Mouse (Mus musculus) MEL (cell line): ENCODE results near the gene Il10ra. TPM values are rescaled to one million over a fixed set of nuclear protein-coding genes. Genes with fewer than 3 reads are reported as not detected.

Experiments
- DNase-seq: peaks from one replicate; pipeline ENCODE4 v3.0.0; 2011; ENCODE audit warnings: low read depth, low spot score
- H3K27ac ChIP-seq: 2 replicates; pipeline ENCODE4 v1.5.1; 2012; ENCODE audit warnings: low read depth, mild to moderate bottlenecking, control low read depth, low read length, moderate library complexity; ENCODE audit not compliant: control insufficient read depth
- H3K27me3 ChIP-seq, 2 experiments: fragments of 150-350 bp in 1 of 2; sonication (generic) in 1 of 2; 2 replicates each; pipeline ENCODE4 v1.6.1; 2012; ENCODE audit warnings: low read length in 2 of 2, mild to moderate bottlenecking in 2 of 2, improper control_type of control experiment in 1 of 2, moderate library complexity in 1 of 2; ENCODE audit not compliant: insufficient read depth in 2 of 2, control insufficient read depth in 1 of 2
- H3K36me3 ChIP-seq, 2 experiments: 2 replicates each; pipeline ENCODE4 v1.6.1; 2012 to 2014; ENCODE audit warnings: low read length in 2 of 2, improper control_type of control experiment in 1 of 2, inconsistent platforms in 1 of 2, mild to moderate bottlenecking in 1 of 2; ENCODE audit not compliant: insufficient read depth in 2 of 2, control insufficient read depth in 1 of 2
- H3K4me1 ChIP-seq, 2 experiments: fragments of 150-350 bp in 1 of 2; sonication (generic) in 1 of 2; 2 replicates each; pipeline ENCODE4 v1.6.1; 2012; ENCODE audit warnings: low read length in 2 of 2, improper control_type of control experiment in 1 of 2, mild to moderate bottlenecking in 1 of 2; ENCODE audit not compliant: insufficient read depth in 2 of 2, control insufficient read depth in 1 of 2
- H3K4me3 ChIP-seq, 2 experiments: fragments of 150-350 bp in 1 of 2; sonication (generic) in 1 of 2; 2 replicates each; pipeline ENCODE4 v1.5.1; 2012; ENCODE audit warnings: low read depth in 2 of 2, low read length in 2 of 2, mild to moderate bottlenecking in 2 of 2, moderate library complexity in 2 of 2, control low read depth in 1 of 2, improper control_type of control experiment in 1 of 2; ENCODE audit not compliant: control insufficient read depth in 1 of 2, insufficient read depth in 1 of 2
- H3K79me2 ChIP-seq: 2 replicates; pipeline ENCODE4 v1.6.1; 2012; ENCODE audit warnings: mild to moderate bottlenecking, low read length, moderate library complexity; ENCODE audit not compliant: control insufficient read depth, poor library complexity, insufficient read depth
- H3K9ac ChIP-seq: 2 replicates; pipeline ENCODE4 v1.6.1; 2012; ENCODE audit warnings: low read depth, mild to moderate bottlenecking, control low read depth, low read length, moderate library complexity; ENCODE audit not compliant: control insufficient read depth, poor library complexity, severe bottlenecking
- H3K9me3 ChIP-seq: fragments of 150-350 bp; sonication (generic); replicated peaks from 2 replicates; pipeline ENCODE4 v1.6.1; 2012; ENCODE audit warnings: mild to moderate bottlenecking, low read length, improper control_type of control experiment, moderate library complexity; ENCODE audit not compliant: insufficient read depth
- BHLHE40 ChIP-seq: IDR thresholded peaks from 2 replicates; pipeline ENCODE4 v1.6.1; 2012; ENCODE audit warnings: low read depth, mild to moderate bottlenecking, inconsistent platforms, low read length, improper control_type of control experiment, borderline replicate concordance
- CHD1 ChIP-seq: IDR thresholded peaks from 2 replicates; pipeline ENCODE4 v1.6.1; 2012; ENCODE audit warnings: low read depth, mild to moderate bottlenecking, inconsistent platforms, low read length, improper control_type of control experiment
- CTCF ChIP-seq, 3 experiments: IDR thresholded peaks in 2 of 3; conservative IDR thresholded peaks in 1 of 3; 2 replicates each; pipeline ENCODE4 v1.5.1; 2011 to 2012; ENCODE audit warnings: low read length in 3 of 3, low read depth in 2 of 3, mild to moderate bottlenecking in 2 of 3, improper control_type of control experiment in 1 of 3, inconsistent platforms in 1 of 3, mixed read lengths in 1 of 3, moderate library complexity in 1 of 3; ENCODE audit not compliant: control insufficient read depth in 1 of 3, insufficient read depth in 1 of 3, poor library complexity in 1 of 3, severe bottlenecking in 1 of 3
- E2F4 ChIP-seq: IDR thresholded peaks from 2 replicates; pipeline ENCODE4 v1.6.1; 2011; ENCODE audit warnings: low read depth, low read length, improper control_type of control experiment, borderline replicate concordance
- ELF1 ChIP-seq: IDR thresholded peaks from 2 replicates; pipeline ENCODE4 v1.6.1; 2014; ENCODE audit warnings: low read depth, mild to moderate bottlenecking, inconsistent platforms, low read length, improper control_type of control experiment, moderate library complexity
- EP300 ChIP-seq, 2 experiments: IDR thresholded peaks; 2 replicates each; pipeline ENCODE4 v1.6.1; 2011; ENCODE audit warnings: improper control_type of control experiment in 2 of 2, low read length in 2 of 2, low read depth in 1 of 2, mild to moderate bottlenecking in 1 of 2
- ETS1 ChIP-seq: IDR thresholded peaks from 2 replicates; pipeline ENCODE4 v1.6.1; 2012; ENCODE audit warnings: low read depth, mild to moderate bottlenecking, inconsistent platforms, low read length, improper control_type of control experiment, moderate library complexity
- GATA1 ChIP-seq: IDR thresholded peaks from 2 replicates; pipeline ENCODE4 v1.6.1; 2011; ENCODE audit warnings: low read depth, low read length, improper control_type of control experiment
- HCFC1 ChIP-seq: IDR thresholded peaks from 2 replicates; pipeline ENCODE4 v1.6.1; 2012; ENCODE audit warnings: low read depth, mild to moderate bottlenecking, inconsistent platforms, low read length, improper control_type of control experiment, moderate library complexity
- JUND ChIP-seq: IDR thresholded peaks from 2 replicates; pipeline ENCODE4 v1.6.1; 2011; ENCODE audit warnings: low read depth, mild to moderate bottlenecking, improper control_type of control experiment, low read length
- MAFK ChIP-seq: IDR thresholded peaks from 2 replicates; pipeline ENCODE4 v1.6.1; 2011; ENCODE audit warnings: low read depth, mild to moderate bottlenecking, low read length, improper control_type of control experiment, borderline replicate concordance
- MAX ChIP-seq: IDR thresholded peaks from 2 replicates; pipeline ENCODE4 v1.6.1; 2011; ENCODE audit warnings: low read length, improper control_type of control experiment
- MEF2A ChIP-seq: IDR thresholded peaks from 2 replicates; pipeline ENCODE4 v1.6.1; 2014; ENCODE audit warnings: low read depth, mild to moderate bottlenecking, inconsistent platforms, low read length, improper control_type of control experiment; ENCODE audit not compliant: poor library complexity, insufficient replicate concordance, severe bottlenecking; ENCODE audit errors: extremely low read depth
- MXI1 ChIP-seq: IDR thresholded peaks from 2 replicates; pipeline ENCODE4 v1.6.1; 2011; ENCODE audit warnings: mild to moderate bottlenecking, low read depth, low read length, improper control_type of control experiment
- MYB ChIP-seq: IDR thresholded peaks from 2 replicates; pipeline ENCODE4 v1.6.1; 2011; ENCODE audit warnings: mild to moderate bottlenecking, low read depth, low read length, improper control_type of control experiment
- MYC ChIP-seq: IDR thresholded peaks from 2 replicates; pipeline ENCODE4 v1.6.1; 2011; ENCODE audit warnings: low read depth, mild to moderate bottlenecking, low read length, improper control_type of control experiment, moderate library complexity
- NELFE ChIP-seq: IDR thresholded peaks from 2 replicates; pipeline ENCODE4 v1.6.1; 2011; ENCODE audit warnings: low read depth, low read length, improper control_type of control experiment
- NRF1 ChIP-seq: IDR thresholded peaks from 2 replicates; pipeline ENCODE4 v1.6.1; 2014; ENCODE audit warnings: low read depth, mild to moderate bottlenecking, inconsistent platforms, low read length, improper control_type of control experiment, moderate library complexity; ENCODE audit not compliant: poor library complexity, insufficient read depth, severe bottlenecking
- POLR2A ChIP-seq, 2 experiments: IDR thresholded peaks; 2 replicates each; pipeline ENCODE4 v1.6.1; 2011 to 2012; ENCODE audit warnings: low read length in 2 of 2, mild to moderate bottlenecking in 2 of 2, control low read depth in 1 of 2, improper control_type of control experiment in 1 of 2, low read depth in 1 of 2, moderate library complexity in 1 of 2; ENCODE audit not compliant: control insufficient read depth in 1 of 2, insufficient read depth in 1 of 2, poor library complexity in 1 of 2
- POLR2AphosphoS2 ChIP-seq: IDR thresholded peaks from 2 replicates; pipeline ENCODE4 v1.6.1; 2011; ENCODE audit warnings: low read length, improper control_type of control experiment
- POLR2AphosphoS5 ChIP-seq: IDR thresholded peaks from 2 replicates; pipeline ENCODE4 v1.6.1; 2012; ENCODE audit warnings: low read depth, borderline replicate concordance, mild to moderate bottlenecking, inconsistent platforms, low read length, moderate library complexity, mixed read lengths
- RAD21 ChIP-seq: IDR thresholded peaks from 2 replicates; pipeline ENCODE4 v1.6.1; 2011; ENCODE audit warnings: mild to moderate bottlenecking, low read depth, low read length, improper control_type of control experiment
- RCOR1 ChIP-seq: IDR thresholded peaks from 2 replicates; pipeline ENCODE4 v1.6.1; 2012; ENCODE audit warnings: low read depth, mild to moderate bottlenecking, inconsistent platforms, low read length, improper control_type of control experiment
- SMC3 ChIP-seq: IDR thresholded peaks from 2 replicates; pipeline ENCODE4 v1.6.1; 2011; ENCODE audit warnings: low read depth, low read length, improper control_type of control experiment
- USF1 ChIP-seq: IDR thresholded peaks from 2 replicates; pipeline ENCODE4 v1.6.1; 2014; ENCODE audit warnings: low read depth, mild to moderate bottlenecking, inconsistent platforms, low read length, improper control_type of control experiment, moderate library complexity
- ZKSCAN1 ChIP-seq: IDR thresholded peaks from 2 replicates; pipeline ENCODE4 v1.6.1; 2012; ENCODE audit warnings: low read depth, mild to moderate bottlenecking, inconsistent platforms, low read length, improper control_type of control experiment, moderate library complexity
- polyA plus RNA-seq, 2 experiments: library from polyadenylated mRNA; stranded (reverse) in 1 of 2; unstranded in 1 of 2; fragments of >175 nt in 1 of 2; fragments of >200 nt in 1 of 2; gene quantifications; 2 replicates each; pipeline versions ENCODE4 v1.2.1 to v1.2.4; 2012; ENCODE audit warnings: low replicate concordance in 2 of 2, low read depth in 1 of 2; ENCODE audit not compliant: insufficient read length in 2 of 2, insufficient read depth in 1 of 2, missing spikeins in 1 of 2
- total RNA-seq: library from RNA; depleted of rRNA; stranded (reverse); fragments of 300-350 nt; gene quantifications from 2 replicates; pipeline ENCODE4 v1.2.3, GENCODE M21; 2012

Gene Il10ra
- total and polyA plus RNA-seq, 3 experiments, result not detected

DNA sequence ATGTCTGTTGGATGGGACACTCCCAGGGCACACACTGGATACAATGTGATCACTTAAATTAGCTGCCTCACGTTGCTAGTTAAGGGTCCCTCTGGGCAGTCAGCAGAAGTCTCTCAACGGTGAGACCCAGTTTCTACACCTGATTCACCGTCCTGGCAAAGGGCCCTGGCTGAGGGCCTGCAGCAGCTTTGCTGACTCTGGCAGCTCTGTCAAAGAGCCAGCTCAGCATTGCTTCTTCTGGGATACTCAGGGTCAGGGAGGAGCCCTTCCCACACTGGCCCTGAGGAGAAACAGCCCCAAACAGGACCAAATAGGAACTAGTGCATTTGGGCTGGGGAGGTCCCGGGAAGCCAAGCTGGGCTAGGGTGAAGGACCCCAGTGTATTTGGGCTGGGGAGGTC, 7.5 kb downstream of the Il10ra start:
- Histone ChIP-seq H3K27ac (no peak overlapping the region), H3K9ac (no peak overlapping the region), H3K27me3 (peaks cover 15 to 25% of the 10 kb centered on the region in 2 experiments), H3K79me2 (no peaks in the 10 kb centered on the region), H3K9me3 (no peaks in the 10 kb centered on the region), H3K36me3 (no peaks in the 10 kb centered on the region), H3K4me3 (no peak overlapping the region), H3K4me1 (no peaks in the 10 kb centered on the region)
- DNase-seq, result no peak
- TF ChIP-seq MAFK (no peak), NRF1 (no peak), MYB (no peak), CHD1 (no peak), ELF1 (no peak), USF1 (no peak), ZKSCAN1 (no peak), RAD21 (no peak), MYC (no peak), GATA1 (no peak), MEF2A (no peak), CTCF (IDR thresholded peaks at IDR 0.05 in 2 of 3, conservative IDR thresholded peaks at IDR 0.05 in 1 of 3; ENCODE audit: control insufficient read depth in 1 of 3, insufficient read depth in 1 of 3, low read depth in 2 of 3, low read length in 3 of 3, poor library complexity in 1 of 3, severe bottlenecking in 1 of 3) (no peak), MAX (no peak), NELFE (no peak), MXI1 (no peak), POLR2AphosphoS2 (no peak), POLR2A (IDR thresholded peaks at IDR 0.05; ENCODE audit: control insufficient read depth in 1 of 2, insufficient read depth in 1 of 2, low read depth in 1 of 2, low read length in 2 of 2, poor library complexity in 1 of 2) (no peak), HCFC1 (no peak), JUND (no peak)

DNA sequence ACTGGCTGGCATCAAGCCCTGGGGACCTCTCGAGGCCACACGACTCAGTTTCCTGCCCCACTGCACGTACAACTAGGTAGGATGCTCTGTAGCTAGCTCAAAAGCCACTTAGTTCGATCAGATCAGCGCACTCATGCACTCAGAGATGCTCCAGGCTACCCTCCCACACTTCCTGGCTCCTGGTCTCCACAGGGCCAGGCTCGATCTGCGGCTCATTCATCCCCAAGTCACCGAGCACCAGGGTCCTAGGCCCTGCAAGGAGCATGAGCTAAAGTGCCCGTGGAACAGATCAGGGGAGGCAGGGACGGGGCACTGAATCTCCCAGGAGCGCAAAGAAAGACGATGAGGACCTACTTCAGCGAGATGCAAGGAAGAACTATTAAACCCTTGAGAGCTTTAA, 9.9 kb downstream of the Il10ra start:
- no peaks in the 10 kb centered on the region for H3K9me3 ChIP-seq
- H3K4me3 ChIP-seq, result no peak overlapping the region
- no peaks in the 10 kb centered on the region for H3K4me1 ChIP-seq
- H3K9ac ChIP-seq, result no peak overlapping the region
- H3K27me3 ChIP-seq, result peaks cover 11 to 24% of the 10 kb centered on the region in 2 experiments
- no peak for DNase-seq
- H3K36me3 ChIP-seq, result no peaks in the 10 kb centered on the region
- H3K27ac ChIP-seq, result no peak overlapping the region
- H3K79me2 ChIP-seq, result no peaks in the 10 kb centered on the region
- TF ChIP-seq ETS1, result no peak
- TF ChIP-seq POLR2AphosphoS5, result no peak
- no peak for TF ChIP-seq EP300 (IDR thresholded peaks at IDR 0.05; ENCODE audit: low read depth in 1 of 2, low read length in 2 of 2)
- no peak for TF ChIP-seq E2F4
- TF ChIP-seq RCOR1, result no peak
- TF ChIP-seq USF1, result no peak
- no peak for TF ChIP-seq BHLHE40
- no peak for TF ChIP-seq MYC
- TF ChIP-seq MAFK, result no peak
- TF ChIP-seq POLR2AphosphoS2, result no peak
- TF ChIP-seq SMC3, result no peak
